Mouse (Mus musculus) cerebellum, adult 11 months (tissue): ENCODE measurements around the gene Celf3.
A peak's percentile ranks its signal among the peaks of the same experiment; 100 is the strongest.

Experiments used
- DNase-seq: peaks from one replicate; pipeline ENCODE4 v3.0.0; 2022

Celf3 gene

GRCm38 (mm10) chr3:94480291-94480884 lies 2.3 kb downstream of the Celf3 start, which contains the start of gene Riiad1:
Riiad1 (minus strand) TSS chr3:94480341.
- no peak for DNase-seq

GRCm38 (mm10) chr3:94481429-94481828 lies 3.3 kb downstream of the Celf3 start:
- DNase-seq = no peak

GRCm38 (mm10) chr3:94482764-94483385 lies 4.8 kb downstream of the Celf3 start:
- no peak for DNase-seq

GRCm38 (mm10) chr3:94483790-94484439 lies 5.8 kb downstream of the Celf3 start:
- peak; percentile 64 for DNase-seq

- DNase-seq = no peak
These were observed 7.8 kb downstream of the Celf3 start for GRCm38 (mm10) chr3:94485922-94486321.

DNA sequence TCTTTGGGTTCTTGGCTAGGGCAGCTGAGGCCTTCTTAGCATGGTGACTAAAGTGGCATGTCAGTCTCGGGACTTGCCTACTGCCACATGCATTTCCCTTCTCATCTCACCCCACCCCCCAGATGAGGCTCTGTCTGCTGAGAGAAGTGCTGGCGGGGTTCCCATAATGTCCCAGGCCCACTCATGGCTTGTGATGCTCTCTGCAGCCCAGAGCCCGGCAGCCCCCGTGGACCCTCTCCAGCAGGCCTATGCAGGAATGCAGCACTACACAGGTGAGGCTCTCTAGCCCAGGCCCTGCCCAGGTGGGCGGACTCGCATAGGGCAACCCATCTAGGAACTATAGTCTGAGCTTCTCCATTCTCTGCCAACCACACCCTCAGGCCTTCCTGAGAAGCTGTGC lies 9.5 kb downstream of the Celf3 start:
- DNase-seq = no peak

- no peak for DNase-seq
These were observed 19.1 kb downstream of the Celf3 start for GRCm38 (mm10) chr3:94497162-94497561.

GRCm38 (mm10) chr3:94502243-94502642 lies 24.1 kb downstream of the Celf3 start:
- DNase-seq = peak; percentile 25

DNA sequence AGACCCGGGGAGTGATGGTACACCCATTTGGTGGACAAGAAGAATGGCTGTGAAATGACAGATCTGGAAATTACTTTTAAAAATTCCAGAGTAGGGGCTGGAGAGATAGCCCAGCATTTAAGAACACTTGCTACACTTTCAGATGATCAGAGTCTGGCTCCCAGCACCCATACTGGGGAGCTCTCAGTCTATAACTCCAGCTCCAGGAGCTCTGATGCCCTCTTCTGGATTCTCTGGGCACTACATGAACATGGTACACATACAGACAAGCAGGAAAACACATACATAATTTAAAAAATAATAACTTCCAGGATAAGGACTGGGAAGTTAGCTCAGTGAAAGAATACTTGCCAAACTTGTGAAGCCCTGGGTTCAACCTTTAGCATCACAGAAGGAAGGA lies 28.6 kb downstream of the Celf3 start:
- DNase-seq = no peak

DNA sequence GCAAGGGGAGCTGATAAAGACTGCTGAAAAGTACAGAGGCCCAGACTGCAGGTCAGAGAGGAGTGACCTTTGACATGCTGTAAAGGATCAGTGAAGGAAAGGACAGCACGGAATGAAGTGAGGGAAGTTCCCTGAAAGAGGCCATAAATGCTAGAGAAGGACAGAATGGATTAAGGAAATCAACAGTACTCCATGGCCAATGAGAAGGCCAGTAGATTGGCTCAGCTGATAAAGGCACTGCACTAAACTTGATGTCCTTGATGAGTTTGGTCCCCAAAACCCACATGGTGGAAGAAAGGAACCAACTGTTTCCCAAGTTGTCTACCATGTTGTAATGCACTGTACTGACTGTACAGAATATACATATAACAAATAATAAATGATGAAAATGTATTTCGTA lies 48.6 kb downstream of the Celf3 start:
- DNase-seq = no peak

- peak; percentile 11 for DNase-seq
These were observed 55.9 kb downstream of the Celf3 start for GRCm38 (mm10) chr3:94533968-94534367.

- no peak for DNase-seq
These were observed 59.1 kb downstream of the Celf3 start for GRCm38 (mm10) chr3:94537187-94537586.
